Mouse (Mus musculus) right cerebral cortex, adult 2 months (tissue): ENCODE measurements around the gene Erbb3.
A peak's percentile ranks its signal among the peaks of the same experiment; 100 is the strongest.

Source experiments
- DNase-seq, 2 experiments: peaks; one replicate each; pipeline ENCODE4 v3.0.0; 2021 to 2022; ENCODE audit warnings: low spot score in 2 of 2

Erbb3 gene

GRCm38 (mm10) chr10:128612433-128613153 is 23.1 kb upstream of the Erbb3 start:
- DNase-seq, result peak; percentile 76 to 86

DNA sequence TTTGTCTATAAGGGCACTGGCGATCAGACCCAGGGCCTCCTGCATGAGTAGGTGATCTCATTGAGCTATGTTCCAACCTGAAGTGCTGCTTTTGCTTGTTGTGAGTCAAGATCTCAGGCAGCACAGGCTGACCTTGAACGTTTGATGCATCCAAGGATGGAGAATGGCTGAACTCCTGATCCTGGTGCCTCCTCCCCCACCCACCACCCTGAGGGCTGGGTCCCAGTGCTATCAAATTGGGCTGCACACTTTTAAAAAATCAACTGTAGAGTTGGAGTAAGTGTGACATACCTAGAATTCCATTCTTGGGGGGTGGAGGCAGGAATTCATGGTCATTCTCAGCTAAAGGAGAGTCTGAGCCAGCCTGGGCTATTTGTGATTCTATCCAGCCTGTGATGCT is 17.0 kb upstream of the Erbb3 start:
- no peak for DNase-seq

- no peak for DNase-seq
Observed at GRCm38 (mm10) chr10:128602470-128603128, 13.1 kb upstream of the Erbb3 start.

GRCm38 (mm10) chr10:128601499-128601898 is 12.0 kb upstream of the Erbb3 start:
- DNase-seq, result no peak

- DNase-seq, result no peak
Observed at GRCm38 (mm10) chr10:128598476-128598875, 9.0 kb upstream of the Erbb3 start.

DNA sequence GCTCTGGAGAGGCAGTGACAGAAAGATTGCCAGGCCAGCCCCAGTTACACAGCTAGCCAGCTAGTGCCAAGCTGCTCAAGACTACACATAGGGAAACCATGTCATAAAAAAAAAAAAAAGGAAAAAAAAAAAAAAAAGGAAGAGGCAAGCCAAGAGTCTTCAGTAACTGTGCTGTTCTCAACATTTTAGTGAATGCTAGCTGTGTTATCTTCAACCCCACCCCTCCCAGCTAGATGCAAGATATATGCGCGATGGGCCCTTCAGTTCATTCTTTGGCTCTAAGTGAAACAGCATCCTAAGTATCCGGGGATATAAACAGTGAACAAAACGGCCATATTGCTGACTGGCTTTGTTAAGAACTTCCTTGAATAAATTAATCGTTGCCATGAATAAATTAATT is 3.3 kb upstream of the Erbb3 start:
- DNase-seq, result no peak

DNA sequence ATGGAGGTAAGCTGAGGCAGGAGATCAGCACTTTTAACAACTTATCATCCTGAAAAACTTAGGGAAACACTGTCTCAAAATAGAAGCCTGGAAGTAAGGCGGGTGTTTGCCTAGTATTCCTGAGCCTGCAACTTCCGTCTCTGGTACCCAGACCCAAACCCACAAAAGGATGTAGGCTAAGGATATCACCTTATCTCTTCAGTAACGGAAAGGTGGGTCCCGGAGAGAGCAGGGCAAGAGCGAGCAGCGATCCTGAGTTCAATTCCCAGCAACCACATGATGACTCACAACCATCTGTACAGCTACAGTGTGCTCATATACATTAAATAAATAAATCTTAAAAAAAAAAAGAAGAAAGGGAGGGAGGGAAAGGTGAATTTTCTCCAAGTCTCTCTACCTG is 2.0 kb upstream of the Erbb3 start:
- no peak for DNase-seq

DNA sequence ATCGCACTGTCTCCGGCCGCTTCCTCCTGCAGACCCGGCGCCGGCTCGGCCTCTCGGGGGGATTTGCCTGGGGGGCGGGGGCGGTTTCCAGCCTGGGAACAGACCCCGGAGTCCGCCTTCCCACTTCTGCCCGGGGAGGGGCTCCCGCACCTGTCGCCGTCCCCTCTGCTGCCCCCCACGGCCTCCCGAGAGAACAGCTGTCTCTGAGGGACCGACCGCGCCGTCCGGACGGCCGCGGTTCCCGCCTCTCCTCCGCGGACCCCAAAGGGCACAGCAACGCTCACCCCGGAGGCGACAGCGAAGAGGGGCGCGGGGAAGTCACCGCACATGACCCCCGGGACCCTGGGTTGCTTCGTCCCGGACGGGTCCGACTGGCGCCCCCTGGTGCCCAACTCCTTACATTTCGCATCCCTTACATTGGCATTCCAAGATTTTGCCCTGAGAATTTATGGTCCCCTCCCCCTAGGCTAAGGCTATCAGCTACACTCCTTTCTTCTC is 790 bp upstream of the Erbb3 start:
- peak; percentile 36 to 40 for DNase-seq

GRCm38 (mm10) chr10:128588775-128589463 is 533 bp downstream of the Erbb3 start:
- no peak for DNase-seq

GRCm38 (mm10) chr10:128588136-128588535 is 1.3 kb downstream of the Erbb3 start:
- DNase-seq, result no peak

DNA sequence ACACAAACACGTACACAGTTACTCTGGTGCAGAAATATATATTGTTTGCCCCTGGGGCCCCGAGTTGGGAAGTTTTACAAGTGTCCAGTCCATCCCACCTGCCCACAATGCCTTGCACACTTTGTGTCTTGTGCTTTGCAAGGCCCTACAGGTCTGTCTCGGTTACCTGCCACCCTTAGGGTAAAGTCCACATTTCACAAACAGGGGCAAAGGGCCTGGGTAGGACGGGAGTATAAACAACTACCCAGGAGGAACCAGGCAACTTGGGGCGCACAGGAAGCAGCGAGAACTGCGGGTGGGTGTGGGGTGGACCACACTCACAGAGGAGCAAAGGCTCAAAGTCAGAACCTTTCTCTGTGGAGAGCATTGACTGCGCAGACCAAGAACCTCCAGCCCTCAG is 1.8 kb downstream of the Erbb3 start:
- no peak for DNase-seq

DNA sequence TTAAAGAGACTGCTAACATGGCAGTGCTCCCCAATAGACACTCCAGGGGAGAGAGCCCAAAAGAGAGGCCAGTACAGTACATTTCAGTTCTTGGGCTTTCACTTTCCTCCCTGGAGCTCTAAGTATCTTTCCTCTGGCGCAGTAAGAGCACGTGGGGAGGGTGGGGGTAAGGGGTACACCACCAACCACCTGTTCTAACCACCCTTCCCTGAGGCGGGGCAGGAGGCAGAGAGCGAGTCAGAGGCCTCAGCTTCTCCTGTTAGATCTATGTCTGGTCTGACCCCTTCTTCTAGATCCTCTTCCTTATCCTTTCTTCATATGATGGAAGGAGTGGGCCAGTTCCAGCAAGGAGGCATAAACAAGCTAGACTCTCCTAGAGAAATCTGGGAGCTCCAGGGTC is 2.3 kb downstream of the Erbb3 start:
- DNase-seq, result no peak

DNA sequence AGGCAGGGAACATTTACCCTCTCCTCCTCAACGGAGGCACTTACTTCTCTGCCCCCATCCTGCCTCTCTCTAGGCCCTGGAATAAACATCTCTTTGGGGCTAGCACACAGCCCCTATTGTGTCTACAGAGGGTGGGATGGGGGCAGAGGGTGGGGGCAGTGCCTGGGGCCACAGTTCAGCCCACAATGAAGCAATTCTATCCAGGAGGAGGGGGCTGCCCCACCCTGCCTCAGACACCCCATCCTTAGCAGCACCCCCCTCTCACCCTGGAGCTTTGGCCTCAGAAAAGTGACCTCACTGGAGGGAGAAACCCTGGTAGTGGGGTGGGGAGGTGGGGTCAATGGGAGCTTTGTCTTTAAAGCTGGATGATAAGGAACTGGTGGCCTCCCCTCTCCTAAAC is 2.9 kb downstream of the Erbb3 start:
- DNase-seq, result no peak

DNA sequence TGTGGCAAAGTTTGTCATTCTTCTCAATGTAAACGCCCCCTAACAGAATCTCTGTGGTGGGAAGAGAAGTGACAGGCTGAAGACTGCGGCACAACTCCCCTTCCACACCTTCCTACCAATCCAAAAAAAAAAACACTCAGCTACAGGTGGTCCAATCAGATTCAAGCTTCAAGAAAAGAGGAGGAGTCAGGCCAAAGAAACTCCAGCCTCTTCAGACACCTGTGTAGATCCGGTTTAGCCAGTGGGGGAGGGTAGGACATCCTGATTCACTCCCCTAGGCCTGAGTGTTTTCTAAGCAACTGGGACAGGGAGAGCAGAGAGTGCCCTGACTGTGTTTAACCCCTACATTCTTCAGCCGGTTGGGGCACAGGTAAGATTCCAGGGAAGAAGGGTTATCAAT is 5.1 kb downstream of the Erbb3 start:
- no peak for DNase-seq

DNA sequence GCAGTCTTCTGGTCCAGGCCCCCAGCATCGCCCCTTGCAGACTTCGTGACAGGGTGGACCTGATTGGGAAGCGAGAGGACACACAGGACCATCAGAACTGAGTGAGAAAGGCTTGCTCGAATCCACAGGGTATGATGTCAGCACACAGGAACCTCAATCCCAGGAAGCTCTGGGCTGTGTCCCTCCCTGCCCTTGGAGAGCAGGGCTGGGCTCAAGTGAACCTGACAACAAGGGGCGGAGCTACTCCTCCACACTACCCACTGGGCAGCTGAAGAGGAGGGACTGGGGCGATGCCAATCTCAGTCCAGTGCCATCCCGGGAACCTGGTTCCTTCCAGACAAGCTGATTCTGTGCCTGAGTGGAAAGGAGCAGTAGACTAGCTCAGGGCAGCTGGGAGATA is 5.8 kb downstream of the Erbb3 start:
- no peak for DNase-seq

DNA sequence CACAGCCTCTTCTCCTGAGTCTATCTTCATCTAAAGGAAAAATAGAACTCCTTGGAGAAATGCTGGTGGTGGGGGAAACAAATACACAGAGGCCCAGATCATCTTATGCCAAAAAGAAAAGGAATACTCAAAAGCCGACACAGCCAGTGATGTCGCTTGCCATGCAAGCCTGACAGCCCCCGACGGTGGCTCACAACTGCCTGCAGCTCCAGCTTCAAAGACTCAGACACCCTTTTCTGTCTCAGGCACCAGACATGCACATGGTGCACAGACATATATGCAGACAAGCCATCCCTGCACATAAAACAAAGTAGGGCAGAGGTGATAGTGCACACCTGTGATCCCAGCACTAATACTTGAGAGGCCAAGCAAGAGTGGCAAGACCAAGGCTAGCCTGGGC is 9.7 kb downstream of the Erbb3 start:
- DNase-seq, result no peak

DNA sequence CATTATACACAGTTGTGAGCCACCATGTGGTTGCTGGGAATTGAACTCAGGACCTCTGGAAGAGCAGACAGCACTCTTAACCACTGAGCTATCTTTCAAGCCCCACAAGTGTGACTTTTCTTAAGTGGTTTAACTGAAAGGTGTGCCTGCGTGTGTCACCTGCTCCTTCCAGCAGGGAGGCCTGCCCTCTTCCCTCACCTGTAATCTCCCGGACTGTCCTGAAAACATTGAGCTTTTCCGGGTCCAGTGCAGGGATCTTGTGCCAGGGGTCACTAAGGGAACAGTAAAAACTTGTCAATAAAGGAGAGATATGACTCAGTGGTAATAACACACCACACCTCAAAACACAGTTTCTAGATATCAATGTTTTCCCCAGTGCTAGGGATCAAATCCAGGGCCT is 10.2 kb downstream of the Erbb3 start:
- no peak for DNase-seq

DNA sequence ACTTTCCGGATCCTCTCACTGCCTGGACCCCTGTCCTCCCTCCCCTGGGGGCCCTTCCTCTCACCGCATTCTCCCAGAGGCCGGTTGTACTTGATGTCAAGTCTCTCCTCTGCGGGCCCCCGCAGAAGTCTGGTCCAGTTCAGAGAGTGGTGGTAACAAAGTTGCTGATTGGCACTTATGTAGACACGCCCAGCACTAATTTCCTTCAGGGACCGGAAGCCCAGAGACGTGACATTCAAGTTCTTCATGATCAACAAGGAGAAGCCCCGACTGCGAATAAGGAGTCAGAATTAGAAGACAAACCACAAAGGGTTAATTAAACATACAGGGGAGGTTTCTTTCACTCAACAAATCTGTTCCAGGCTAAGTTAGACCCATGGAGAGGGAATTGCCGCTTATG is 11.1 kb downstream of the Erbb3 start:
- DNase-seq, result no peak

- DNase-seq, result no peak
Observed at GRCm38 (mm10) chr10:128575063-128575462, 14.4 kb downstream of the Erbb3 start.

DNA sequence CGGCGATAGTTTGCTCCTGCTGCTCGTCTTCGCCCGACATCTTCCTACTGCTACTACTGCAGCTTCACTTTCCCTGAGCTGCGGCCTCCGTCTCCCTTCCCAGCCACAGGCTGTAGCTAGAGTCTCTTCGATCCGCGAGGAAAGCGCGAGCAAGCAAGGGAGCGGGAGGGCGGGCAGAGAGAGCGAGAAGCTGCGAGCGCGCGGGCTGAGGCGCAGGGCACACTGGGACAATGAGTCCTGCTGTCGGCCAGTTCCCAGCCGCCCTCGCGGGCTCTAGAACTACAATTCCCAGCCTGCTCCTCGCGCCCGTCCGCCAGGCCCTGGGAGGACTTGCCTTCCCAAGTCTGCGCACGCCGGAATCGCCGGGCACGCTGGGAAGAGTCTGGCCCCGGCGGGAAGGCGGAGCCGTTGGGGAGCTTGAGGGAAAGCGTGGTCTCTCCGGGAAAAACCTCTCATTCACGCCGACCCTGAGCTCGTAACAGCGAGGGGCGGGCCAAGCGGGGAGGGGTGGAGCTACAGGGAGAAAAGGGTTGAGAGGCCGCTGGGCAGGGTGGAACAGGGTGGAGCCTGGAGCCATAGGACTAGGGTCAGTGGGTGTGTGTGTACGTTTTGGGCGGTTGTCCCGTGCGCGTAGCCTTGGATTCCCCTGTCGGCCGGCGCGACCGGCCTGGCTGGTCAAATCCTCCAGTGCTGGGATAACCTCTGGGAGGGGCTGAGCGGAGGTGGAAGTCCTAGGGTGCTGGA is 23.5 kb downstream of the Erbb3 start, which contains the start of gene Pa2g4:
Pa2g4 (minus strand) TSS at position 200 of the 744 bp plus-strand sequence.
- DNase-seq, result peak; percentile 99

DNA sequence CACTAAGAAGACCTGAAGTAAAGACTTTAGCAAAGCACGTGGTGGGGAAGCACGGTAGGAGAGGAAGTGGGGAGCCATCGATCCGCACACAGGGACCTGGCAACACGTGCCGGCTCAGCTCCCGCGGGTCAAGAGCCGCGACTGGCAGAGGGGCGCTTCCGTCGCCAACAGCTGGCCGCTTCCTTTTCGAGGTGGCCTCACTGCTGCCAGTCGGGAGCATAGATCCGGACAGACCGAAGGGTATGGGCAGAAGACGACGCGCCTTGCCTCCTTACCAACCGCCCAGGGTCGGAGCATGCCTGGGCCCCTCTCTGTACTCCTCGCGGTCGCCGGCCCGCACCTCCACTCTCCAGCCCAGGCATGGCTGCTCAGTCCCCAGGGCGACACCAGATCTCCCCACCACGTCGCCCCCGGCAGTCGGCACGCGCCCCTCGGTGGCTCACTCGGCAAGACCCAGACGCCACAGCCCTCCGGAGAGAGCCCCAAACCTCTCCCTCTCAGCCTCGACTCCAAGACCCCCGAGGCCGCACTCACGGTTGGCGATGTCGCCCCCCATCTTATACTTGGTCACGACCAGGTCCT is 24.2 kb downstream of the Erbb3 start:
- no peak for DNase-seq

GRCm38 (mm10) chr10:128563544-128563943 is 25.9 kb downstream of the Erbb3 start:
- DNase-seq, result no peak
